Mouse (Mus musculus): ENCODE data around the gene Fam8a1.

DNA sequence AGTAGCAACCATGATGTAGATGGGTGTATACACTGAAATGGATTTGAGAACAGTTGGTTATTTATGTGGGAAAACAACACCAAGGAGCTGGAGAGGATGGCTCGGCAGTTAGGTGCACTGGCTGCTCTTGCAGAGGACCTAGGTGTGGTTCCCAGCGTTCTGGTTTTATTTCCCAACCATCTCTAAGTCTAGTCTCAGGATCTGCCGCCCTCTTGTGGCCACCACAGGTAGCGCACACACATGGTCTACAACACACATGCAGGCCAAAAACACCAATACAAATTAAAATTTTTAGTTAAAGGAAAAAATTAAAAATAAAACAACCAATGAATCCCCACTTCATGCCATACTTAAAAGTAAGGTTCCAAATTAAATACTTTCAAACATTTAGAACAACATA is 27.0 kb upstream of the Fam8a1 start:
- TF ChIP-seq POLR2A (IDR thresholded peaks at IDR 0.05; ENCODE audit: low read depth, low read length) (no peak), RCOR1 (conservative IDR thresholded peaks at IDR 0.05; ENCODE audit: low read depth, low read length) (no peak), ZKSCAN1 (IDR thresholded peaks at IDR 0.05; ENCODE audit: borderline replicate concordance, low read depth, low read length) (no peak), CTCF (conservative IDR thresholded peaks at IDR 0.05 in 1 of 2, IDR thresholded peaks at IDR 0.05 in 1 of 2; ENCODE audit: low read depth in 2 of 2, low read length in 2 of 2) (peak in 1 of 2 experiments; percentile 41; a peak in 2 of 4 replicates), EP300 (IDR thresholded peaks at IDR 0.05; ENCODE audit: low read length) (no peak), E2F4 (IDR thresholded peaks at IDR 0.05; ENCODE audit: insufficient replicate concordance, low read depth, low read length) (no peak), ETS1 (conservative IDR thresholded peaks at IDR 0.05; ENCODE audit: low read depth, low read length) (no peak), GABPA (IDR thresholded peaks at IDR 0.05; ENCODE audit: insufficient replicate concordance, low read depth, low read length) (no peak)

All from CH12.LX (cell line).